Mouse (Mus musculus): ENCODE measurements at regions not wholly inside any gene's neighbourhood (a gene's known extent, or its start where the extent isn't known, plus 50 kb on each side); places are given as distances from the start of the nearest gene placed in this dataset.
A peak's percentile ranks its signal among the peaks of the same experiment; 100 is the strongest.

- 1% methylated on average over 14 of the region's 14 CpGs for WGBS
- peak overlapping the region; percentile 87 for H3K27ac ChIP-seq (replicated peaks)
- peaks cover 75% of the 10 kb centered on the region for H3K4me1 ChIP-seq
- H3K9me3 ChIP-seq, result no peaks in the 10 kb centered on the region
- peak; percentile 55 for DNase-seq (ENCODE audit: low spot score)
- H3K27me3 ChIP-seq (replicated peaks; ENCODE audit: low read depth, poor library complexity, severe bottlenecking), result no peaks in the 10 kb centered on the region; the same call in 1 of the 2 replicates
- H3K4me3 ChIP-seq, result peak overlapping the region; percentile 48
- H3K36me3 ChIP-seq (replicated peaks), result no peaks in the 10 kb centered on the region
These were observed 117.8 kb upstream of the Zfhx3 start for GRCm38 (mm10) chr8:107824640-107825039.

DNA sequence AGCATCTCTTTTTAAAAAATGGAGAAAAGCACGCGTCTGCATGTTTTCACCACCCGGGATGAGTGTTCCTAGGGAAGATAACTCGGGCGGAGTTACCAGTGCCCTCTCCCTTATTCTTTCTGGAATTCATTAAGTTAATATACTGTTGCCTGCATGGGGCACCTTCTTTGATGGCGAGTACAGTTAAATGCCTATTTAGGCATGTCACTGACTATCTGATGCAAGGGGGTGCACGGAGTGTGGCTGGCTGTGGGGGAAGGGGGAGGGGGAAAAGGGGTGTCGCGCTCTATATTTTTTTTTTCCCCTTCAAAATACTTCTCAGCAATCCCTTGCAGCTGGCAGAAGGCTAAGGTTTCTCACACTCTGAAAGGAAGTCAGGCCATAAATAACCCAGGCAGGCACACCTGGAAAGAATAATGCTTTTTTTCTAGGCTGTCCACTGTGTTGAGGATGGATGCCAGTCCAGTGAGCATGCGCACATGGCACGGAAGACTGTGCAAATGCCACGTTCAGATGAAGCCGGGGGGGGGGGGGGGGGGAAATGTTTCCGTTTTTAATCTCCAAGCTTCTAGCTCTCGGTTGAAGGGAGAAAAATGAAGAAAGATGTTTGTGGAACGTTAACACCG lies 114.8 kb upstream of the Zfhx3 start:
- H3K27ac ChIP-seq (replicated peaks), result peak overlapping the region; percentile 77
- H3K4me3 ChIP-seq, result no peak overlapping the region
- peak; percentile 62 for DNase-seq (ENCODE audit: low spot score)
- H3K4me1 ChIP-seq, result peaks cover 49% of the 10 kb centered on the region
- H3K9me3 ChIP-seq, result no peaks in the 10 kb centered on the region
- 58% methylated on average over 17 of the region's 17 CpGs for WGBS
- peaks cover 3% of the 10 kb centered on the region; the same call in 1 of the 2 replicates for H3K27me3 ChIP-seq (replicated peaks; ENCODE audit: low read depth, poor library complexity, severe bottlenecking)
- H3K36me3 ChIP-seq (replicated peaks), result no peaks in the 10 kb centered on the region

- peaks cover 50% of the 10 kb centered on the region for H3K4me1 ChIP-seq
These were observed 113.9 kb upstream of the Zfhx3 start for GRCm38 (mm10) chr8:107828541-107828940.

GRCm38 (mm10) chr8:107833481-107833880 lies 109.0 kb upstream of the Zfhx3 start:
- no peak overlapping the region; the same call in 1 of the 2 replicates for H3K27ac ChIP-seq (replicated peaks)
- no peaks in the 10 kb centered on the region for H3K9me3 ChIP-seq
- H3K27me3 ChIP-seq (replicated peaks; ENCODE audit: low read depth, poor library complexity, severe bottlenecking), result peaks cover 3% of the 10 kb centered on the region; the same call in 1 of the 2 replicates
- no peak for DNase-seq (ENCODE audit: low spot score)
- no peaks in the 10 kb centered on the region for H3K36me3 ChIP-seq (replicated peaks)
- 68% methylated on average over 10 of the region's 10 CpGs for WGBS
- H3K4me1 ChIP-seq, result peaks cover 20% of the 10 kb centered on the region
- H3K4me3 ChIP-seq, result no peak overlapping the region

More at GRCm38 (mm10) chr8:107828541-107828940, 113.9 kb upstream of the Zfhx3 start:
- peaks cover 3% of the 10 kb centered on the region; the same call in 1 of the 2 replicates for H3K27me3 ChIP-seq (replicated peaks; ENCODE audit: low read depth, poor library complexity, severe bottlenecking)
- H3K9me3 ChIP-seq, result no peaks in the 10 kb centered on the region
- peak overlapping the region; percentile 77 for H3K27ac ChIP-seq (replicated peaks)
- no peak for DNase-seq (ENCODE audit: low spot score)
- WGBS, result 90% methylated on average over 5 of the region's 5 CpGs
- no peaks in the 10 kb centered on the region for H3K36me3 ChIP-seq (replicated peaks)
- no peak overlapping the region for H3K4me3 ChIP-seq

DNA sequence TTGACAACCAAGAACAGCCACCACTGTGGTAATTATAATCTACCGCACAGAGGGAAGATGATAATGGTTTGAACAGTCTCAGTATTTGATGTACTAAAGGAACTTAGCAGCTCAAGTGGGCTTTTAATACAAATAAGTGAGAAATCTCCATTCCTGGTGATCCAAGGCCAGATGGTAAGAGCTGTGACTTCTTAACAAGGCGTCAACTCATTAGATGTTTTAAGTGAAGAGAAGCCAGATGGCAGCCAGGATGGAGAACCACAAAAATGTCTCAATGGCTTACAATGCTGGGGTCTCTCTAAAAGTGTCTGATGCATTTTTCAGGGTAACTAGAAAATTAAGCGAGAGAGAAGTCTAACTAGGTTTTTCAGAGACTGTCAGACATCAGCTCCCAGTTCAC lies 96.3 kb upstream of the Zfhx3 start:
- H3K4me1 ChIP-seq, result peaks cover 6% of the 10 kb centered on the region; the same call in 1 of the 2 replicates
- DNase-seq (ENCODE audit: low spot score), result no peak
- H3K4me3 ChIP-seq, result no peak overlapping the region
- no peaks in the 10 kb centered on the region for H3K27me3 ChIP-seq (replicated peaks; ENCODE audit: low read depth, poor library complexity, severe bottlenecking)
- H3K27ac ChIP-seq (replicated peaks), result no peak overlapping the region
- H3K9me3 ChIP-seq, result no peaks in the 10 kb centered on the region
- 91% methylated on average over 3 of the region's 3 CpGs for WGBS
- no peaks in the 10 kb centered on the region for H3K36me3 ChIP-seq (replicated peaks)

DNA sequence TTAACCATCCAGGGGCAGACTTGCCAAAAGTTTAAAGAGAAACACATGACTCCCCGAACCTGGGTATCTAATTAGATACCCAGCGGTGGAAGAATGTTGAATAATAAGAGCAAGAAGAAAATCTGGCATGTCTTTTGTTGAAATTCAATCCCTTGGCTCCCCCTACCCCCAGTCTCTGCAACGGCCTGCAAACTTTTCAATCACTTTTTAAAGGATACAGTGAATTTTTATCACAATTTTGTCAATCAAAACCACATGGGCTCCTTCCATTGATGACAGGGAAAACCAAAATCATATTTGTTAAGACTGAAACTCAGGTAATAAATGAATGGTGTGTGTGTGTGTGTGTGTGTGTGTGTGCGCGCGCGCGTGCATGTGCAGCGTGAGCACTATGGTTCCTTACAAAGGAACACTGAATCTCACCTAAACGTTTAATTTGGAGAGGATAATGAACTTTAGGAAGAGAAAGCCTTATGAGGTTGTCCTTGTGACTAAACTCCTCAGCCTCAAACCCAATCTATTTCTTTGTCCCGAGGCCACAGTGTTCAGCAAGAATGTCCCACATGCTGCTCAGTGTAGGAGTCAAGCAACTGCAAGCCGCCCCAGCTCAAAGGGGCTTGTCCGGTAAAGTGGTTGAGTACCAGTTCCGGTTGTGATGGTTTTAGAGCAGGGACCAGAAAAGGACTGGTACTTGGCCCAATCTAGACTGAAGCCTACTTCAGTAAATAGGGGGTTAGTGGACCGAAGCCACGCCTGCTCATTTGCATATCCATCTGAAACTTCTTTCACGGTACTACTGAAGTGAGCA lies 91.0 kb upstream of the Zfhx3 start:
- H3K4me3 ChIP-seq, result no peak overlapping the region
- H3K27me3 ChIP-seq (replicated peaks; ENCODE audit: low read depth, poor library complexity, severe bottlenecking), result no peaks in the 10 kb centered on the region
- H3K4me1 ChIP-seq, result peaks cover 23% of the 10 kb centered on the region
- no peaks in the 10 kb centered on the region for H3K9me3 ChIP-seq
- H3K36me3 ChIP-seq (replicated peaks), result no peaks in the 10 kb centered on the region
- 70% methylated on average over 17 of the region's 17 CpGs for WGBS
- DNase-seq (ENCODE audit: low spot score), result peak; percentile 15
- peak overlapping the region; percentile 79 for H3K27ac ChIP-seq (replicated peaks)

DNA sequence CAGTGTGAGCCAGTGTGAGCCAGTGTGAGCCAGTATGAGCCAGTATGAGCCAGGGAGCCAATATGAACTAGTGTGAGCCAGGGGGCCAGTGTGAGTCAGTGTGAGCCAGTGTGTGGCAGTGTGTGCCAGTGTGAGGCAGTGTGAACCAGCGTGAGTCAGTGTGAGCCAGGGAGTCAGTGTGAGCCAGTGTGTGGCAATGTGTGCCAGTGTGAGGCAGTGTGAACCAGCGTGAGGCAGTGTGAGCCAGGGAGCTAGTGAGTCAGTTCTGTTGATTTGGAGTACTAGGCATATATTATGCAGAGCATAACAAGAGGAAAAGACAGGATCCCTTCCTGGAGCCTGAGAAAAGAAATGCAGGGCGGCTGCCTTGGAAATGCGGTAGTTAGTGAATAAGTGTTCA lies 82.7 kb upstream of the Zfhx3 start:
- WGBS, result 88% methylated on average over 4 of the region's 4 CpGs
- Histone ChIP-seq H3K36me3 (replicated peaks) (no peaks in the 10 kb centered on the region), H3K27ac (replicated peaks) (no peak overlapping the region), H3K9me3 (no peaks in the 10 kb centered on the region), H3K4me3 (no peak overlapping the region), H3K27me3 (replicated peaks; ENCODE audit: low read depth, poor library complexity, severe bottlenecking) (no peaks in the 10 kb centered on the region), H3K4me1 (peaks cover 32% of the 10 kb centered on the region)
- DNase-seq (ENCODE audit: low spot score), result no peak

DNA sequence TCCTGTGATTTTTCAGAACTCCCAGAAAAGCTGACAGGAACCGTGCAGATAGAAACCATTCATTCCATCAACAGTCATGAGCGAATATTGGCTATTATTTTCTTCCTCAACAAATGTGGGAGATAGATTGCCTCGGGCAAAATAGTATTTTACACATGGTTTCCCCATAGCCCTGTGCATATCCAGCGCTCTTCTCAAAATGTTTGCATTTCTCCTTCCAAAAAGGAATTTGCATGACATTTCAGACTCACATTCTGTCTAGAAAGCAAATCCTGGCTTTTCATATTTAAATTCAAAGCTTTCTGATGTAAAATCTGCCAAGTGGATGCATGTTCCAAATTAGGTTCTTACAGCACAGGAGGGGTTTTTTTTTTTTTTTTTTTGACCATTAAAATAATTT lies 82.2 kb upstream of the Zfhx3 start:
- 78% methylated on average over 4 of the region's 4 CpGs for WGBS
- DNase-seq (ENCODE audit: low spot score), result no peak
- H3K27me3 ChIP-seq (replicated peaks; ENCODE audit: low read depth, poor library complexity, severe bottlenecking), result no peaks in the 10 kb centered on the region

GRCm38 (mm10) chr8:107864802-107865651 lies 77.4 kb upstream of the Zfhx3 start:
- H3K27ac ChIP-seq (replicated peaks), result peak overlapping the region; percentile 70
- peaks cover 47% of the 10 kb centered on the region for H3K4me1 ChIP-seq
- peak; percentile 62 for DNase-seq (ENCODE audit: low spot score)
- WGBS, result 46% methylated on average over 14 of the region's 14 CpGs
- H3K36me3 ChIP-seq (replicated peaks), result no peaks in the 10 kb centered on the region
- H3K27me3 ChIP-seq (replicated peaks; ENCODE audit: low read depth, poor library complexity, severe bottlenecking), result no peaks in the 10 kb centered on the region
- H3K4me3 ChIP-seq, result 0 out of 2 replicates have a peak overlapping the region, but pooled peaks have one; percentile 5
- no peaks in the 10 kb centered on the region for H3K9me3 ChIP-seq

More for the DNA sequence above, 82.2 kb upstream of the Zfhx3 start:
- Histone ChIP-seq H3K27ac (replicated peaks) (no peak overlapping the region), H3K4me1 (peaks cover 37% of the 10 kb centered on the region), H3K4me3 (no peak overlapping the region), H3K9me3 (no peaks in the 10 kb centered on the region), H3K36me3 (replicated peaks) (no peaks in the 10 kb centered on the region)

- H3K36me3 ChIP-seq (replicated peaks), result no peaks in the 10 kb centered on the region
- H3K4me3 ChIP-seq, result no peak overlapping the region
- peaks cover 41% of the 10 kb centered on the region for H3K4me1 ChIP-seq
- H3K27ac ChIP-seq (replicated peaks), result peak overlapping the region; percentile 70; the same call in 1 of the 2 replicates
- no peak for DNase-seq (ENCODE audit: low spot score)
- WGBS, result 46% methylated on average over 4 of the region's 4 CpGs
- no peaks in the 10 kb centered on the region for H3K27me3 ChIP-seq (replicated peaks; ENCODE audit: low read depth, poor library complexity, severe bottlenecking)
- H3K9me3 ChIP-seq, result no peaks in the 10 kb centered on the region
These were observed 76.7 kb upstream of the Zfhx3 start for GRCm38 (mm10) chr8:107865744-107866143.

DNA sequence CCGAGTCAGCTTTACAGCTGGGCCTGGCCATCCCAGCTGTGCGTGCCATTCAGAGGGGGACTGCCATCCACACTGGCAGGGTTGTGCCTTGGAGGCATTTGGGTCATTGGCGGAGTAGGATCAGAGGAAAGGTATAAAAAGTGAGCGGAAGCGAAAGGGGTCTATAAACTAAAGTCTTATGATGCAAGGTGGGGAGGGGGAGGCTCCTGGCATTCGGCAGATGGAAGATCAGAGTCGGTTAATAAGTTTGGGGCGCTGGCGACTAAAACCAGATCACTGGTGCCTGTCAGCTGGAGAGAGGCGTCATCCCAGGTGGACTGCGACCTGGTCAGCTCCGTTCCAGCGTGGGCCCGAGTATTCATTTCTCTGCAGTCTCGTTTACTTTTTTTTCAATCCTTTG lies 70.7 kb upstream of the Zfhx3 start:
- no peaks in the 10 kb centered on the region; the same call in 1 of the 2 replicates for H3K27me3 ChIP-seq (replicated peaks; ENCODE audit: low read depth, poor library complexity, severe bottlenecking)
- no peak overlapping the region for H3K27ac ChIP-seq (replicated peaks)
- H3K4me1 ChIP-seq, result peaks cover 21% of the 10 kb centered on the region
- no peak overlapping the region for H3K4me3 ChIP-seq
- WGBS, result 53% methylated on average over 15 of the region's 15 CpGs
- no peaks in the 10 kb centered on the region for H3K36me3 ChIP-seq (replicated peaks)
- H3K9me3 ChIP-seq, result no peaks in the 10 kb centered on the region; the same call in 1 of the 2 replicates
- no peak for DNase-seq (ENCODE audit: low spot score)

- no peak for DNase-seq (ENCODE audit: low spot score)
- Histone ChIP-seq H3K9me3 (no peaks in the 10 kb centered on the region; the same call in 1 of the 2 replicates), H3K27ac (replicated peaks) (no peak overlapping the region), H3K4me3 (no peak overlapping the region), H3K4me1 (peaks cover 17% of the 10 kb centered on the region; the same call in 1 of the 2 replicates), H3K36me3 (replicated peaks) (no peaks in the 10 kb centered on the region), H3K27me3 (replicated peaks; ENCODE audit: low read depth, poor library complexity, severe bottlenecking) (no peaks in the 10 kb centered on the region; the same call in 1 of the 2 replicates)
- 72% methylated on average over 11 of the region's 11 CpGs for WGBS
These were observed 70.3 kb upstream of the Zfhx3 start for GRCm38 (mm10) chr8:107872121-107872520.

Data from embryonic facial prominence, embryonic 10.5 days (tissue).